Mouse (Mus musculus) granulocyte monocyte progenitor cell, adult 5-6 weeks (primary cell): ENCODE measurements around the gene Adamts9. TPM values are rescaled to one million over a fixed set of nuclear protein-coding genes. Genes with fewer than 3 reads are reported as not detected.

ENCODE experiments used
- ATAC-seq: replicated peaks from 2 replicates; pipeline ENCODE4 v1.8.0; 2016; ENCODE audit warnings: mild to moderate bottlenecking, moderate TSS enrichment, inconsistent platforms; ENCODE audit not compliant: poor library complexity, severe bottlenecking
- total RNA-seq, 2 experiments: library from RNA; stranded (forward) in 1 of 2; stranded (reverse) in 1 of 2; fragments of 200-712, 200-1000 nt in 1 of 2; fragments of >200 nt in 1 of 2; fragmentation: Nextera tagmentation in 1 of 2; gene quantifications; 2 replicates each; pipeline ENCODE4 v1.2.3; 2014 to 2017

Gene Adamts9
- total RNA-seq, 2 experiments from 2014 or later: not detected

- ATAC-seq: no peak
Observed at GRCm38 (mm10) chr6:92940191-92941131, 2.8 kb downstream of the Adamts9 start.

- ATAC-seq: no peak
Observed at GRCm38 (mm10) chr6:92928261-92928660, 15.0 kb downstream of the Adamts9 start.

- ATAC-seq: no peak
Observed at GRCm38 (mm10) chr6:92924536-92924935, 18.8 kb downstream of the Adamts9 start.

GRCm38 (mm10) chr6:92921843-92922242 lies 21.4 kb downstream of the Adamts9 start:
- ATAC-seq: 0 out of 2 replicates have a peak, but pooled peaks have one; percentile 5

GRCm38 (mm10) chr6:92920938-92921689 lies 22.2 kb downstream of the Adamts9 start:
- no peak for ATAC-seq

GRCm38 (mm10) chr6:92910611-92911010 lies 32.7 kb downstream of the Adamts9 start:
- no peak for ATAC-seq

GRCm38 (mm10) chr6:92909361-92909760 lies 33.9 kb downstream of the Adamts9 start:
- ATAC-seq: no peak

- ATAC-seq: no peak
Observed at GRCm38 (mm10) chr6:92905922-92906321, 37.4 kb downstream of the Adamts9 start.

- no peak for ATAC-seq
Observed at GRCm38 (mm10) chr6:92904491-92904890, 38.8 kb downstream of the Adamts9 start.

GRCm38 (mm10) chr6:92904037-92904436 lies 39.3 kb downstream of the Adamts9 start:
- no peak for ATAC-seq

GRCm38 (mm10) chr6:92891535-92891934 lies 51.8 kb downstream of the Adamts9 start:
- ATAC-seq: no peak

GRCm38 (mm10) chr6:92883131-92883900 lies 60.0 kb downstream of the Adamts9 start:
- ATAC-seq: no peak

- ATAC-seq: no peak
Observed at GRCm38 (mm10) chr6:92882446-92882845, 60.8 kb downstream of the Adamts9 start.

- ATAC-seq: no peak
Observed at GRCm38 (mm10) chr6:92879700-92880265, 63.5 kb downstream of the Adamts9 start.

GRCm38 (mm10) chr6:92878771-92879170 lies 64.5 kb downstream of the Adamts9 start:
- ATAC-seq: no peak

- no peak for ATAC-seq
Observed at GRCm38 (mm10) chr6:92877236-92877635, 66.1 kb downstream of the Adamts9 start.

- ATAC-seq: peak; percentile 50
Observed at GRCm38 (mm10) chr6:92876121-92876520, 67.2 kb downstream of the Adamts9 start.

- ATAC-seq: no peak
Observed at GRCm38 (mm10) chr6:92875340-92875739, 68.0 kb downstream of the Adamts9 start.

- ATAC-seq: peak; percentile 70
Observed at GRCm38 (mm10) chr6:92874854-92875253, 68.4 kb downstream of the Adamts9 start.

- ATAC-seq: no peak
Observed at GRCm38 (mm10) chr6:92872766-92873165, 70.5 kb downstream of the Adamts9 start.
